Mouse (Mus musculus) naive thymus-derived CD4-positive, alpha-beta T cell, adult 5 months (primary cell): ENCODE measurements around the gene Capn7. TPM values are rescaled to one million over a fixed set of nuclear protein-coding genes. Genes with fewer than 3 reads are reported as not detected.

Source experiments
- polyA plus RNA-seq: library from polyadenylated mRNA; unstranded; fragments of 100-300 nt; shearing (Covaris generic); gene quantifications from one replicate; pipeline ENCODE4 v1.2.1, GENCODE M21; 2017

The Capn7 gene
- polyA plus RNA-seq: 71.1 TPM

GRCm38 (mm10) chr14:31336369-31337155 lies at the start of gene Capn7:
TSS of gene Capn7 (plus strand) at chr14:31336638.

GRCm38 (mm10) chr14:31323849-31324792 lies 12.3 kb upstream of the Capn7 start, which contains the start of gene Dnah1:
TSS of gene Dnah1 (minus strand) at chr14:31323896.

Other genes starting within 250 kb of the Capn7 start
- 63.6 TPM for gene Smim4, start 207.7 kb upstream of the Capn7 start, polyA plus RNA-seq
- 0.71 TPM for gene Nt5dc2, start 205.6 kb upstream of the Capn7 start, polyA plus RNA-seq
- 0.25 TPM for gene Stab1, start 168.0 kb upstream of the Capn7 start, polyA plus RNA-seq
- not detected for gene Tnnc1, start 128.3 kb upstream of the Capn7 start, polyA plus RNA-seq
- gene Nisch, start 119.7 kb upstream of the Capn7 start, polyA plus RNA-seq: 291 TPM
- gene Sema3g, start 118.8 kb upstream of the Capn7 start, polyA plus RNA-seq: not detected
- gene Phf7, start 85.3 kb upstream of the Capn7 start, polyA plus RNA-seq: 8.5 TPM
- gene Bap1, start 85.2 kb upstream of the Capn7 start, polyA plus RNA-seq: 108 TPM
- not detected for gene Dnah1, start 12.7 kb upstream of the Capn7 start, polyA plus RNA-seq
- gene Sh3bp5, start 99.4 kb downstream of the Capn7 start, polyA plus RNA-seq: 127 TPM
- 23.8 TPM for gene Eaf1, start 157.8 kb downstream of the Capn7 start, polyA plus RNA-seq
- 42.8 TPM for gene Mettl6, start 158.4 kb downstream of the Capn7 start, polyA plus RNA-seq